25 mouse cellular contexts compared by ENCODE assay signal in genomic region chr9:123489073-123489472, GRCm38 (mm10). TPM values are rescaled to one million over a fixed set of nuclear protein-coding genes. Genes with fewer than 3 reads are reported as not detected.
DNase-seq lines count a peak whose midpoint lies in the region; ATAC-seq and TF ChIP-seq lines count a peak whose summit lies in the region.
"Had no signal": no experiment of that assay in that cellular context is flagged by ENCODE, and none has a peak within 500 bp of the region (broad histone marks: within the 10 kb centered on the region; RNA-seq: fewer than 3 reads in every experiment).

No protein-coding gene starts in this region.

- no peak for DNase-seq in gastrocnemius, adult 2 months
- DNase-seq in gastrocnemius, adult 8-10 months (ENCODE audit: low spot score in 2 of 2), result no peak
- no peak for DNase-seq in heart, embryonic 10.5 days (ENCODE audit: low spot score)
- no peak for DNase-seq in kidney, postnatal 10 days
- no peak for DNase-seq in stomach, postnatal 0 days (ENCODE audit: low spot score)
- DNase-seq: adrenal gland, adult 8-10 months; cerebellum, adult 2 months; cerebellum, postnatal 14 days; kidney, adult 9 months; layer of hippocampus, postnatal 36 days; lung, embryonic 14.5 days; lung, postnatal 36 days; right cerebral cortex, adult 18-20 months; thymus, postnatal 14 days had no signal

- no peak overlapping the region for H3K4me2 ChIP-seq in heart, embryonic 13.5 days
- H3K4me2 ChIP-seq in kidney, embryonic 16.5 days (replicated peaks; ENCODE audit: low read depth, low read length), result no peak overlapping the region
- H3K4me2 ChIP-seq in stomach, embryonic 16.5 days (ENCODE audit: low read depth, low read length), result no peak overlapping the region
- no peak overlapping the region for H3K4me2 ChIP-seq in stomach, postnatal 0 days (replicated peaks; ENCODE audit: low read depth)
- H3K4me2 ChIP-seq: hindbrain, embryonic 13.5 days; liver, embryonic 15.5 days; lung, embryonic 14.5 days; midbrain, embryonic 11.5 days; neural tube, embryonic 12.5 days had no signal

- H3K9me3 ChIP-seq in heart, embryonic 13.5 days, result no peaks in the 10 kb centered on the region
- H3K9me3 ChIP-seq in heart, embryonic 10.5 days, result no peaks in the 10 kb centered on the region
- H3K9me3 ChIP-seq in kidney, embryonic 16.5 days (ENCODE audit: low read length), result no peaks in the 10 kb centered on the region
- H3K9me3 ChIP-seq in stomach, embryonic 16.5 days (replicated peaks; ENCODE audit: control insufficient read depth, low read length), result no peaks in the 10 kb centered on the region
- no peaks in the 10 kb centered on the region for H3K9me3 ChIP-seq in stomach, postnatal 0 days (ENCODE audit: control insufficient read depth, low read length)
- H3K9me3 ChIP-seq: G1E; hindbrain, embryonic 13.5 days; liver, embryonic 15.5 days; neural tube, embryonic 12.5 days had no signal

- H3K36me3 ChIP-seq in heart, embryonic 13.5 days, result peaks cover 31% of the 10 kb centered on the region
- H3K36me3 ChIP-seq in heart, embryonic 10.5 days, result peaks cover 32% of the 10 kb centered on the region; the same call in 1 of the 2 replicates
- H3K36me3 ChIP-seq in kidney, embryonic 16.5 days (ENCODE audit: insufficient read depth, low read length), result no peaks in the 10 kb centered on the region
- H3K36me3 ChIP-seq in stomach, embryonic 16.5 days (ENCODE audit: control insufficient read depth, insufficient read depth, low read length), result no peaks in the 10 kb centered on the region
- 0 out of 2 replicates have a peak, but pooled peaks cover 3% of the 10 kb centered on the region for H3K36me3 ChIP-seq in stomach, postnatal 0 days (ENCODE audit: control insufficient read depth, insufficient read depth, low read length)
- H3K36me3 ChIP-seq: hindbrain, embryonic 13.5 days had no signal

- H3K27me3 ChIP-seq in heart, embryonic 13.5 days (replicated peaks), result no peaks in the 10 kb centered on the region
- H3K27me3 ChIP-seq in heart, embryonic 10.5 days (ENCODE audit: insufficient read depth, poor library complexity, severe bottlenecking), result no peaks in the 10 kb centered on the region
- no peaks in the 10 kb centered on the region for H3K27me3 ChIP-seq in kidney, embryonic 16.5 days (ENCODE audit: insufficient read depth, low read length)
- H3K27me3 ChIP-seq in stomach, embryonic 16.5 days (ENCODE audit: control insufficient read depth, insufficient read depth, low read length), result no peaks in the 10 kb centered on the region
- no peaks in the 10 kb centered on the region for H3K27me3 ChIP-seq in stomach, postnatal 0 days (ENCODE audit: control insufficient read depth, insufficient read depth, low read length)
- H3K27me3 ChIP-seq: hindbrain, embryonic 13.5 days; liver, embryonic 15.5 days; neural tube, embryonic 12.5 days had no signal

- ATAC-seq in heart, embryonic 13.5 days (ENCODE audit: extremely low read depth, insufficient number of reproducible peaks, low FRiP score, low TSS enrichment), result no peak
- no peak for ATAC-seq in kidney, embryonic 16.5 days (ENCODE audit: low FRiP score, low TSS enrichment)
- no peak for ATAC-seq in stomach, embryonic 16.5 days (ENCODE audit: insufficient read depth, low FRiP score)
- ATAC-seq in stomach, postnatal 0 days (ENCODE audit: low FRiP score, low TSS enrichment), result no peak
- ATAC-seq: forebrain, embryonic 14.5 days; intestine, embryonic 16.5 days; midbrain, embryonic 16.5 days had no signal

- intact Hi-C loops in gastrocnemius, adult 2 months (cut with DNase I), result no loop called here

- H3K27ac ChIP-seq in gastrocnemius, adult 2 months, result peak overlapping the region; percentile 96
- peak overlapping the region; percentile 85 for H3K27ac ChIP-seq in heart, embryonic 13.5 days (replicated peaks)
- no peak overlapping the region for H3K27ac ChIP-seq in heart, embryonic 10.5 days
- peak overlapping the region; percentile 34; the same call in 1 of the 2 replicates for H3K27ac ChIP-seq in kidney, embryonic 16.5 days (ENCODE audit: low read length)
- H3K27ac ChIP-seq in stomach, embryonic 16.5 days (ENCODE audit: low read length), result peak overlapping the region; percentile 26; the same call in 1 of the 2 replicates
- no peak overlapping the region; the same call in 1 of the 2 replicates for H3K27ac ChIP-seq in stomach, postnatal 0 days (replicated peaks)
- H3K27ac ChIP-seq: hindbrain, embryonic 13.5 days; liver, embryonic 15.5 days; neural tube, embryonic 12.5 days had no signal

- TF ChIP-seq EP300 in stomach, postnatal 0 days (optimal IDR thresholded peaks at IDR 0.05), result no peak

- WGBS in heart, embryonic 13.5 days, result 63% methylated on average over 2 of the region's 2 CpGs
- 69% methylated on average over 2 of the region's 2 CpGs for WGBS in heart, embryonic 10.5 days
- 32% methylated on average over 2 of the region's 2 CpGs for WGBS in kidney, embryonic 16.5 days
- 67% methylated on average over 2 of the region's 2 CpGs for WGBS in stomach, embryonic 16.5 days
- 41% methylated on average over 2 of the region's 2 CpGs for WGBS in stomach, postnatal 0 days

- TF ChIP-seq CTCF in gastrocnemius, adult 2 months (IDR thresholded peaks at IDR 0.05), result no peak
- TF ChIP-seq CTCF in stomach, postnatal 0 days (IDR thresholded peaks at IDR 0.05; ENCODE audit: low read depth), result no peak

- H3K9ac ChIP-seq in heart, embryonic 13.5 days, result no peak overlapping the region
- H3K9ac ChIP-seq in kidney, embryonic 16.5 days (replicated peaks; ENCODE audit: low read length), result no peak overlapping the region
- H3K9ac ChIP-seq in stomach, embryonic 16.5 days (ENCODE audit: low read length), result no peak overlapping the region
- H3K9ac ChIP-seq in stomach, postnatal 0 days (ENCODE audit: low read length), result no peak overlapping the region
- H3K9ac ChIP-seq: hindbrain, embryonic 13.5 days; liver, embryonic 15.5 days; lung, embryonic 14.5 days; neural tube, embryonic 12.5 days had no signal

- H3K4me3 ChIP-seq in gastrocnemius, adult 2 months, result peak overlapping the region; percentile 51
- no peak overlapping the region for H3K4me3 ChIP-seq in heart, embryonic 13.5 days
- no peak overlapping the region for H3K4me3 ChIP-seq in heart, embryonic 10.5 days
- no peak overlapping the region for H3K4me3 ChIP-seq in kidney, embryonic 16.5 days (ENCODE audit: low read length)
- H3K4me3 ChIP-seq in stomach, embryonic 16.5 days (replicated peaks; ENCODE audit: low read length), result no peak overlapping the region
- H3K4me3 ChIP-seq in stomach, postnatal 0 days (ENCODE audit: low read depth, low read length), result no peak overlapping the region
- H3K4me3 ChIP-seq: hindbrain, embryonic 13.5 days; liver, embryonic 15.5 days; neural tube, embryonic 12.5 days had no signal

- peaks cover 86% of the 10 kb centered on the region for H3K4me1 ChIP-seq in heart, embryonic 13.5 days
- H3K4me1 ChIP-seq in heart, embryonic 10.5 days, result peaks cover 70% of the 10 kb centered on the region
- peaks cover 50% of the 10 kb centered on the region for H3K4me1 ChIP-seq in kidney, embryonic 16.5 days (ENCODE audit: insufficient read depth, low read length)
- H3K4me1 ChIP-seq in stomach, embryonic 16.5 days (ENCODE audit: control insufficient read depth, insufficient read depth, low read length), result peaks cover 57% of the 10 kb centered on the region
- H3K4me1 ChIP-seq in stomach, postnatal 0 days (replicated peaks; ENCODE audit: control insufficient read depth, insufficient read depth), result peaks cover 24% of the 10 kb centered on the region

RNA-seq across cellular contexts. Expression of gene Limd1, which starts 10.6 kb away (rescaled TPM):
- 10 to 100 TPM; 31.5 to 41.1 TPM for total RNA-seq in gastrocnemius, adult 2 months (2021)
- total RNA-seq in gastrocnemius, adult 8-10 months (2022), result 10 to 100 TPM; 34.3 to 48.3 (median 40.6) TPM
- polyA plus RNA-seq in heart, embryonic 13.5 days (2015; fragmentation: Nextera tagmentation; extraction: Ambion mirVana), result 34.6 and 36.1 TPM in 2 replicates
- polyA plus RNA-seq in heart, embryonic 10.5 days (2016; fragmentation: Nextera tagmentation; extraction: Ambion mirVana), result 39.0 and 39.2 TPM in 2 replicates
- 55.7 and 58.1 TPM in 2 replicates for polyA plus RNA-seq in kidney, embryonic 16.5 days (2015; fragmentation: Nextera tagmentation; extraction: Ambion mirVana)
- 48.8 and 49.6 TPM in 2 replicates for polyA plus RNA-seq in stomach, embryonic 16.5 days (2015; fragmentation: Nextera tagmentation; extraction: Ambion mirVana)
- polyA plus RNA-seq in stomach, postnatal 0 days (2015; fragmentation: Nextera tagmentation; extraction: Ambion mirVana), result 22.2 and 23.2 TPM in 2 replicates

RNA-seq across cellular contexts. Expression of gene Sacm1l, which starts 40.5 kb away (rescaled TPM):
- 10 to 100 TPM; 19.8 to 22.9 TPM for total RNA-seq in gastrocnemius, adult 2 months (2021)
- 10 to 100 TPM; 15.8 to 25.1 (median 19.2) TPM for total RNA-seq in gastrocnemius, adult 8-10 months (2022)
- polyA plus RNA-seq in heart, embryonic 13.5 days (2015; fragmentation: Nextera tagmentation; extraction: Ambion mirVana), result 37.6 and 41.7 TPM in 2 replicates
- polyA plus RNA-seq in heart, embryonic 10.5 days (2016; fragmentation: Nextera tagmentation; extraction: Ambion mirVana), result 42.6 and 48.6 TPM in 2 replicates
- 63.8 and 68.7 TPM in 2 replicates for polyA plus RNA-seq in kidney, embryonic 16.5 days (2015; fragmentation: Nextera tagmentation; extraction: Ambion mirVana)
- 63.6 and 65.4 TPM in 2 replicates for polyA plus RNA-seq in stomach, embryonic 16.5 days (2015; fragmentation: Nextera tagmentation; extraction: Ambion mirVana)
- 33.6 TPM in 2 replicates for polyA plus RNA-seq in stomach, postnatal 0 days (2015; fragmentation: Nextera tagmentation; extraction: Ambion mirVana)

Comparison
In these comparisons a context has a peak if more than half of its experiments do, and no peak if none do; other contexts are left out.
1. H3K27ac ChIP-seq: peak in gastrocnemius, adult 2 months (single experiment), heart, embryonic 13.5 days (single experiment), kidney, embryonic 16.5 days (single experiment) and stomach, embryonic 16.5 days (single experiment); none in heart, embryonic 10.5 days (single experiment) and stomach, postnatal 0 days (single experiment).